Mouse (Mus musculus) neural tube, embryonic 13.5 days (tissue): Measurements from ENCODE around the gene Wdfy3. TPM values are rescaled to one million over a fixed set of nuclear protein-coding genes. Genes with fewer than 3 reads are reported as not detected.

Experiments
- ATAC-seq: fragments of 200-750 bp; cut with Nextera tagmentation; 2 replicates; pipeline ENCODE4 v1.8.0; 2017; ENCODE audit warnings: low read depth, mild to moderate bottlenecking, moderate TSS enrichment, moderate library complexity
- H3K27ac ChIP-seq: fragments of 300-500 bp; sonication (generic); replicated peaks from 2 replicates; pipeline ENCODE4 v1.5.1; 2015; ENCODE audit warnings: moderate library complexity, mild to moderate bottlenecking, inconsistent platforms
- H3K27me3 ChIP-seq: fragments of 300-500 bp; sonication (generic); 2 replicates; pipeline ENCODE4 v1.6.1; 2015; ENCODE audit warnings: mild to moderate bottlenecking, inconsistent platforms
- H3K36me3 ChIP-seq: fragments of 300-500 bp; sonication (generic); 2 replicates; pipeline ENCODE4 v1.6.1; 2015; ENCODE audit warnings: mild to moderate bottlenecking, inconsistent platforms
- H3K4me1 ChIP-seq: fragments of 300-500 bp; sonication (generic); replicated peaks from 2 replicates; pipeline ENCODE4 v1.6.1; 2015; ENCODE audit warnings: inconsistent platforms
- H3K4me2 ChIP-seq: fragments of 300-500 bp; sonication (generic); 2 replicates; pipeline ENCODE4 v1.6.1; 2015; ENCODE audit warnings: inconsistent platforms, mild to moderate bottlenecking, moderate library complexity
- H3K4me3 ChIP-seq: fragments of 300-500 bp; sonication (generic); 2 replicates; pipeline ENCODE4 v1.5.1; 2015; ENCODE audit warnings: mild to moderate bottlenecking, inconsistent platforms
- H3K9ac ChIP-seq: fragments of 300-500 bp; sonication (generic); 2 replicates; pipeline ENCODE4 v1.6.1; 2015; ENCODE audit warnings: moderate library complexity, mild to moderate bottlenecking, inconsistent platforms
- H3K9me3 ChIP-seq: fragments of 300-500 bp; sonication (generic); 2 replicates; pipeline ENCODE4 v1.6.1; 2016; ENCODE audit warnings: inconsistent platforms
- WGBS: fragments of 180-500 bp; shearing (Covaris S2); methylation state at CpG from one replicate; pipeline ENCODE4 v1.1.7; 2015; 5-methylcytosine and 5-hydroxymethylcytosine counted together
- polyA plus RNA-seq: library from polyadenylated mRNA; unstranded; fragments of >200 nt; fragmentation: Nextera tagmentation; extraction: Ambion mirVana; gene quantifications from 2 replicates; pipeline ENCODE4 v1.2.1, GENCODE M21; 2015

Gene Wdfy3
- polyA plus RNA-seq, 1 experiment from 2014 or later = 27.0 TPM

DNA sequence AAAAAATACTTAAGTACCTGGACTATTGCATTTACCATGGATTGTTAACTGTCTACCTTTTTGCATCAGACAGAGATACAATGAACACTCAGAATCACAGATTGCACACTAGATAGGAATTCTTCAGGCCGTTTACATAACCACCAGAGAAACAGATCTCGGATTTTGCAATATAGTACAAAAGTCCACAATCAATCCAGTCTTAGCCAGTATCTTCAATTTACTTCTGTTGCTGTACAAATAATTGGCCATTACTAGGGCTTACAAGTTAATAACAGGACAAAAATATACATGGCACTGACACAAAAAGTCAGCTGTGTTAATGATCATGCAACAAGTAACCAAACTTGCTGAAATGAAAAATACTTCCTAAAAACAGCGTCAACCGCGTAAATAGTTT is 236.7 kb downstream of the Wdfy3 start:
- WGBS = 95% methylated on average over 5 of the region's 5 CpGs
- Histone ChIP-seq H3K4me2 (no peak overlapping the region), H3K9me3 (no peaks in the 10 kb centered on the region), H3K9ac (no peak overlapping the region), H3K27ac (no peak overlapping the region), H3K27me3 (no peaks in the 10 kb centered on the region), H3K36me3 (peaks cover 58% of the 10 kb centered on the region), H3K4me1 (no peaks in the 10 kb centered on the region), H3K4me3 (no peak overlapping the region)
- ATAC-seq = no peak

DNA sequence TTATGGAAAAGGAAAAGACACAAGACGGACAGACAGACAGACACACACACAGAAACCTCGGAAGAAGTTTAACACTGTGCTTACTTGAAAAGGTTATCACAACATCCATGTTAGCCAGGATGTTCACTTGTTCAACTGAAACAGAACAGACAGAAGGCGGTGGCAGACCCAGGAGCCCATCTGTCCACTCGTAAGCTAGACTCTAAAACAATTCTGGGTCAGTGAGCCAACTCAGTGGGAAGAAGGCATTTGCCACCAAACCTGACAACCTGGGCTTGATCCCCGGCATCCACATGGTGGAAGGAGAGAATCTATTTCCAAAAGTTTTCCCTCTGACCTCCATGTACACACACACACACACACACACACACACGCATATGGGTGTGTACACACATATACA is 237.7 kb downstream of the Wdfy3 start:
- H3K36me3 ChIP-seq = peaks cover 49% of the 10 kb centered on the region
- no peaks in the 10 kb centered on the region for H3K9me3 ChIP-seq
- no peak overlapping the region for H3K4me2 ChIP-seq
- no peak overlapping the region for H3K9ac ChIP-seq
- H3K4me1 ChIP-seq = peaks cover 1% of the 10 kb centered on the region
- H3K4me3 ChIP-seq = no peak overlapping the region
- no peak for ATAC-seq
- no peaks in the 10 kb centered on the region for H3K27me3 ChIP-seq
- no peak overlapping the region for H3K27ac ChIP-seq
- 90% methylated on average over 6 of the region's 6 CpGs for WGBS

DNA sequence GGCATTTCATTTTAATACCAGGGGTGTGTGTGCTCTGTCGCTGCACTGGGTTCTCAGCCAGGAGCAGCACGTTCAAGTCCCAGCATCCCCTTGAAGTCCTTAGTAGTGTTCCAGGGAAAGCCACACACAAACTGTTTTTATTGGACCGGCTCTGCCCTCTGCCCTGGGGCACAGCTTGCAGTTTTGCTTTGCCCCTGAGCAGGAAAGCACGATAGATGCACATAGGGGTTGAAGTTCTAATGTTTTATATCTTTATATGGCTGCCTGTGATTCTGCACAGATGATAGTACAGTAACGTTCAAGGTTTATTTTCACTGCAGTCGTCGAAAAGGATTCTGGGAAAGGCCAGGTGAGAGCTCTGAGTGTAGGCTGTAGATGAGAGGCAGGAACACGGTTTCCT is 239.5 kb downstream of the Wdfy3 start:
- 81% methylated on average over 8 of the region's 8 CpGs for WGBS

DNA sequence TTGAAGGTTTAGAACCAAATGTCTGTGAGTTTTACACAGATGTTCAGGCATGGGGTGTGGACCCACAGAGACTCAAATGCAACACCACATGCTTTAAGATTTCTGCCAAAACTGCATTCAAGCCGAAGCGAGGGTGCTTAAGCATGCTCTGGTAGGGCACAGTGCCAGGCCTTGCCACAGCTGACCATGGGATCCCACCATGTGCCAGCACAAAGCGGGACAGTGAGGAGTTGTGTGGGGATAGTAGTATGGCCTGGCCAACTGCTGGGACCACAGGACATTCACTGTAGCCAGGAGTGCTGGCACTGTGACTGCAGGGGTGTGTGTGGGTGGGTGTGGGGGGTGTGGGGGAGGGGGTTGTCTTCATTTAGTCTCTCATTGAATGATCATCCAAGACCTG is 240.8 kb downstream of the Wdfy3 start:
- Histone ChIP-seq H3K36me3 (peaks cover 21% of the 10 kb centered on the region), H3K27ac (no peak overlapping the region), H3K4me2 (no peak overlapping the region), H3K9ac (no peak overlapping the region), H3K9me3 (no peaks in the 10 kb centered on the region), H3K4me1 (peaks cover 15% of the 10 kb centered on the region), H3K4me3 (no peak overlapping the region), H3K27me3 (no peaks in the 10 kb centered on the region)
- no peak for ATAC-seq
- WGBS = 83% methylated on average over 3 of the region's 3 CpGs

More for the DNA sequence above, 239.5 kb downstream of the Wdfy3 start:
- Histone ChIP-seq H3K9ac (no peak overlapping the region), H3K36me3 (peaks cover 30% of the 10 kb centered on the region), H3K4me2 (no peak overlapping the region), H3K9me3 (no peaks in the 10 kb centered on the region), H3K4me3 (no peak overlapping the region), H3K27me3 (no peaks in the 10 kb centered on the region), H3K4me1 (peaks cover 14% of the 10 kb centered on the region), H3K27ac (no peak overlapping the region)
- ATAC-seq = no peak

DNA sequence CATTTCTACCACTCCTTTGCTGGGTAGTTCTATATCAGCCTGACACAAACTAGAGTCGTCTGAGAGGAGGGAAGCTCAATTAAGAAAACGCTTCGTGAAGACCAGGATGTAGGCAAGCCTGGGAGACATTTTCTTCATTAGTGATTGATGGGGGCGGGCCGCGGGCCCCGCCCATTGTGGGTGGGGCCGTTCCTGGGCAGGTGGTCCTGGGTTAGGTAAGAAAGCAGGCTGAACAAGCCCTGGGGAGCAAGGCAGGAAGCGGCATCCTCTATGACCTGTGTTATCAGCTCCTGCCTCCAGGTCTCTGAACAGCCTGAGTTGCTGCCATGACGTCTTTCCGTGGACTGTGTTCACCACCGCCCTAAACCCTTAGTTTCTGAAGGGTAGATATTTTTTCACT is 242.2 kb downstream of the Wdfy3 start:
- Histone ChIP-seq H3K4me1 (peaks cover 15% of the 10 kb centered on the region), H3K4me2 (no peak overlapping the region), H3K36me3 (peaks cover 14% of the 10 kb centered on the region; the same call in 1 of the 2 replicates), H3K4me3 (no peak overlapping the region), H3K27me3 (no peaks in the 10 kb centered on the region; the same call in 1 of the 2 replicates), H3K9me3 (no peaks in the 10 kb centered on the region), H3K27ac (no peak overlapping the region), H3K9ac (no peak overlapping the region)
- 35% methylated on average over 12 of the region's 12 CpGs for WGBS
- no peak for ATAC-seq

DNA sequence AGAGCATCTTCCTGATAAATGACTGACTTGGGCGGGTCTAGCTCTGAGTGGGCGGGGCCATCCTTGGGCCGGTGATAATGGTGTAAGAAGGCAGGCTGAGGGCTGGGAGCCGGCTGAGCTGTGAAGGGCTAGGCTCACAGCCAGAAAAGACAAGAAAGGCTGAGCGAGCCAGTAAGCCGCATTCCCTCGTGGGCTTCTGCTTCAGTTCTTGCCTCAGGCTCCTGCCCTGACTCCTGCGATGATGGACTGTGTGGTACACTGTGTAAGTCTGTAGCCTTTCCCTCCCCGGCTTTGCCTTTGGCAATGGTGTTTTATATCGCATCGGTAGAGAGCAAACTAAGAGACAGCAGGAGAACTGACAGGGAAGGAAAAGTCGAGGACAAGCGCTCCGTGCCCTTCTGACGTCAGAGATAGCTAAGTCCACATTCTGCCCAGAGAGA is 243.2 kb downstream of the Wdfy3 start:
- no peak overlapping the region for H3K9ac ChIP-seq
- H3K4me2 ChIP-seq = peak overlapping the region; percentile 47
- H3K9me3 ChIP-seq = no peaks in the 10 kb centered on the region
- H3K4me3 ChIP-seq = no peak overlapping the region
- ATAC-seq = peak; percentile 72
- peaks cover 15% of the 10 kb centered on the region for H3K4me1 ChIP-seq
- 0 out of 2 replicates have a peak, but pooled peaks cover 6% of the 10 kb centered on the region for H3K36me3 ChIP-seq
- WGBS = 6% methylated on average over 15 of the region's 15 CpGs
- H3K27ac ChIP-seq = no peak overlapping the region
- H3K27me3 ChIP-seq = no peaks in the 10 kb centered on the region; the same call in 1 of the 2 replicates

DNA sequence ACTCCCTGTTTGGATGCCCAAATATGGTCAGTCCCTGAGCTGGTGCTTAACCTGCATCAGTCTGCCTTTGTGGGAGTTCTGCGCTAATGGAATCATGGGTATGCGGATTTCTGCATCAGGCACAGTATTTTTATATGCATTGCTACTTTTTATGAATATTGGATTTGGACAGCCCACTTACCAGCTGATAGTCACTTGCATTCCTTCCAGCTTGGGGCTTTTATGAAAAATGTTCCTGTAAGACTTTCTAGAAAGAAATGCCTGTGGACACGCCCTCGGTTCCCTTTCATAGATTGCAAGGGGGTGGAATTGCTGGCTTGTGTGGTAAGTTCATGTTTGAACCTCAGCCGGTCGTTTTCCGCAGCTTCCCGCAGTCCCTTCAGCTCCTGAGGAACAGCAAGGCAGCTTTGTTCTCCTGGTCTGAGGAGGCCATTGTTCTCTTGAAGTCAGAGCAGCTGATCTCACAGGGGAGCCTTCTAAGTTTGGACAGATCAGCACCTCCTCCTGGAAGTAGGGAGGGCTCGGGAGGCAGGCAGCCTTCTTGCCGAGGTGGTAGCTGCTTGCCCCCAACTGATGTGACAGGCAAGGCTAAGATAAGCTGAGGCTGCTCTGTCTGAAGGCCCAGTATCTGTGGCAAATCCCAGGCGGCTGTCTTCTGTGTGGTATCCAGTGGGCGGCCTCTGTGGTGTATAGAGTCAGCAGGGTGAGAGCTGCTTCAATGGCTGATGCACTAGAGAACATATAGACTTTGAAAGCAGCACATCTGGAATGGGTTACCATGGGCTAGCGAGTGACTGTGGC is 244.4 kb downstream of the Wdfy3 start:
- Histone ChIP-seq H3K36me3 (no peaks in the 10 kb centered on the region), H3K4me2 (no peak overlapping the region), H3K4me1 (peaks cover 15% of the 10 kb centered on the region), H3K27me3 (no peaks in the 10 kb centered on the region; the same call in 1 of the 2 replicates), H3K4me3 (no peak overlapping the region), H3K9me3 (no peaks in the 10 kb centered on the region), H3K27ac (peak overlapping the region; percentile 62), H3K9ac (no peak overlapping the region)
- 20% methylated on average over 13 of the region's 13 CpGs for WGBS
- ATAC-seq = no peak

DNA sequence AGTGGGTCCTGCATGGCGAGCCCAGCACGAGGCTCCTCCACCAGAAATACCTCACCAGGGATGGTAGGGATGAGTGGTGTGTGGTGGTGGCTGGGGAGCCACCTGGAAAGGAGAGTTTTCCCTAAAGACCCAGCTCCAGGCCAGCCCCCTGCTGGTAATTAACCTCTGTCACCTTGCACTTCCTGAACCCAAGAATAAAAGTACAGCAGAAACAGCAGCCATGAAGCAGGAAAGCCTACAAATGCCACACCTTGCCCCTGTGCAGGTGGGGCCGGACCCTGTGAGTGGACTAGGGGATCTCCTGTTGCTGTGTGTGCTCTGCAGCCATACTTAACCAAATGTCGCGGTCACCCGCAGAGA is 247.4 kb downstream of the Wdfy3 start:
- ATAC-seq = no peak
- Histone ChIP-seq H3K9ac (no peak overlapping the region), H3K4me2 (no peak overlapping the region), H3K36me3 (no peaks in the 10 kb centered on the region), H3K27ac (no peak overlapping the region), H3K9me3 (no peaks in the 10 kb centered on the region), H3K27me3 (no peaks in the 10 kb centered on the region; the same call in 1 of the 2 replicates), H3K4me3 (no peak overlapping the region), H3K4me1 (peaks cover 15% of the 10 kb centered on the region)
- 59% methylated on average over 6 of the region's 6 CpGs for WGBS

DNA sequence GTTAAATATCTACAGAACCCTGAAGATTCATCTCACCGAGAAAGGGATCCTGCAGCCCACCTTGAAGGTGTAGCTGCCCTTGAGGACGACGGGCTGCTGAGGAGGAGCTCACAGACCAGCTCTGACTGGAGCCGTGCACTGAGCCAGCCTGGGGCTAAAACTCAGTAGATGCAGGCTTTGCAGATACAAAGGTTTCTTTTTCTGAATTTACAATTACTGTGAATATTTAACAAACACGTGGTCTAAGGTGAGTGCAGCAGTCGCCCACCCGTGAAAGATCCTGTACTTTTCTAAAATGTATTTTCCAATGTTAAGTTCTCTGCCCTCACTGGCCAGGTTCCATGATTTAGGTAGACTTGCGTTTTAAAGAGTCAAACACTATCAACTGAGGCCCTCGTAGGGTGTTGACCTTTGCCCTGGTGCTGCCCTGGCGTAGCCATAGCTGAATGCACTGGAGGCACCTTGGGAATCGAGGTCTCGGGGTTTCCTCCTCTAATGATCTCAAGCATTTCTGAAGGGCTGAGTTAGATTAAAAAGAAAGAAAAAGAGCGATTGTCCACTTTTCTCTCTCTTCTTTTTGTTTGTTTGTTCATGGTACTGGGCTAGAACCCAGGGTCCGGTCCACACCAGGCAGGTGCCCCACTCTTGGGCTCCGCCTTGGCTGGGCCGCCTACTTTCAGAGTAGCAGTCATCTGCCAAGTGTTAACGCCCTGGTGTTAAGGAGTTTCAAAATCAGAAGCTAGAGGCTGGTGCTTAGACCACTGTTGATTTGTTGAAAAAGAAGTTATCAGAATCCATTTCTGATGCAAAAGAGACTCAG is 248.0 kb downstream of the Wdfy3 start:
- Histone ChIP-seq H3K36me3 (no peaks in the 10 kb centered on the region), H3K4me1 (peaks cover 10% of the 10 kb centered on the region), H3K4me3 (no peak overlapping the region), H3K27ac (no peak overlapping the region), H3K9ac (no peak overlapping the region), H3K9me3 (no peaks in the 10 kb centered on the region), H3K27me3 (no peaks in the 10 kb centered on the region; the same call in 1 of the 2 replicates), H3K4me2 (no peak overlapping the region)
- WGBS = 75% methylated on average over 17 of the region's 17 CpGs
- no peak for ATAC-seq

DNA sequence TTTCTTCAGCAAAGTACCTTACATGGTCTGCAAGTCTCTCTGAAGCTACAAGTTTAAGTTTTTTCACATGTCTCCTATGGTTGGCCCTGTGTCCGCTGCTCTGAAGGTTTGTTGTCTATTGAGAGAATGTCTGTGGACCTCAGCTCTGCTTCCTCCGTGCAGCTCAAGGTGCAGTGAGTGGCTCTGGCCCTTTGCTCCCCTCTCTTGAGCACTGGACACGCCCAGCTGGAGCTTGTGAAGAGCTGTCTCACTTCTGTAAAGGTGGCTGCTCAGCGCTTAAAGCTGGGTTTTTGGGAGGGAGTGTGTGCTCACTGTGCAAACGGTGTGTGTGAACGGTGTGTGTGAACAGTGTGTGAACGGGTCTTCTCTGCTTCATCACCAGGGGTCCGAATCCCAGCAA is 248.7 kb downstream of the Wdfy3 start:
- 73% methylated on average over 8 of the region's 8 CpGs for WGBS
- H3K27me3 ChIP-seq = no peaks in the 10 kb centered on the region; the same call in 1 of the 2 replicates

DNA sequence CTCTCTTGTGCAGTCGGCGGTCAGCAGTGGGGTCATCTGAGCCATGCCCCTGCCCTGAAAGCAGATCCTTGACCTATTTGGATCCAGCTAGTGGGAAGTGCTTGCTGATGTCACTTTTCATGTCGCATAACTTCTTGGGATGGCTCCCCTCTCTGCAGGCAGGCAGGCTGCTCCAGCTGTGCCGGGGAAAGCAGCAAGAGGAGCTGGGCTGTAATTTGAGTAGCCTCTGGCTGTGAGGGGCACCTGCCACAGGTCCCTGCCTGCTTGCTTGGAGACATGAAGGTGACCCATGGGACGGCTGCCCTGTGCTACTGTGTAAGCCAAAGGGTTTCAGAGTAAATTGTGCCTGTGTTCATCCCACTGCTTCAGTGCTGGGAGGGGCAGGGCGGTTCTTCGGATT is 249.9 kb downstream of the Wdfy3 start:
- Histone ChIP-seq H3K4me1 (no peaks in the 10 kb centered on the region), H3K4me3 (no peak overlapping the region), H3K9ac (no peak overlapping the region), H3K4me2 (no peak overlapping the region), H3K27ac (no peak overlapping the region), H3K9me3 (no peaks in the 10 kb centered on the region), H3K36me3 (no peaks in the 10 kb centered on the region), H3K27me3 (no peaks in the 10 kb centered on the region; the same call in 1 of the 2 replicates)
- 22% methylated on average over 7 of the region's 7 CpGs for WGBS
- ATAC-seq = no peak

More for the DNA sequence above, 248.7 kb downstream of the Wdfy3 start:
- no peak for ATAC-seq
- no peaks in the 10 kb centered on the region for H3K36me3 ChIP-seq
- H3K4me2 ChIP-seq = no peak overlapping the region
- H3K4me1 ChIP-seq = peaks cover 6% of the 10 kb centered on the region
- H3K9me3 ChIP-seq = no peaks in the 10 kb centered on the region
- H3K9ac ChIP-seq = no peak overlapping the region
- no peak overlapping the region for H3K4me3 ChIP-seq
- no peak overlapping the region for H3K27ac ChIP-seq

DNA sequence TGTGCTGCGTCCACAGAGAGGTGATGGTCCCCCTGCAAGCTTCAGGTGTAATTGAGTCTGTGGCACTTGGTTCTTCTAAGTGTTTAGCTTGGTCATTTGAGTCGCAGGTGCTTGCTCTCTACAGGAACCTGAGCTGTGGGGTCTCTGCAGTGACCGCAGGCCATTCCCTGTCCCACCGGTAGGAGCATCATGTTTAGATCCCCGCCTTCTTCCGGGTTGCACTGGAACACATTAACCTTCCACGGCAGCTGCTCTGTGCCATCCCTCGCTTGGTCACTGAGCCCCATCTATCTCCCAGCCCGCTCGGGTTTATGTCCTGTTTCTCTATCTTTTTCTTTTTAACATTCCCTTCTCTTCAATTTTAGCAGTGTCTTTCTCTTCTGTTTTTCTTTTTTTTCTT is 250.5 kb downstream of the Wdfy3 start:
- Histone ChIP-seq H3K36me3 (no peaks in the 10 kb centered on the region), H3K4me2 (no peak overlapping the region), H3K4me3 (no peak overlapping the region), H3K27me3 (no peaks in the 10 kb centered on the region; the same call in 1 of the 2 replicates), H3K27ac (no peak overlapping the region), H3K4me1 (no peaks in the 10 kb centered on the region), H3K9ac (no peak overlapping the region), H3K9me3 (no peaks in the 10 kb centered on the region)
- 54% methylated on average over 10 of the region's 10 CpGs for WGBS
- no peak for ATAC-seq
